ENCODE assay signal across 16 mouse cellular contexts in genomic region chr7:136297901-136298513, GRCm38 (mm10).
DNase-seq lines count a peak whose midpoint lies in the region; ATAC-seq and TF ChIP-seq lines count a peak whose summit lies in the region.
"Had no signal": no experiment of that assay in that cellular context is flagged by ENCODE, and none has a peak within 500 bp of the region (broad histone marks: within the 10 kb centered on the region; RNA-seq: fewer than 3 reads in every experiment).

No protein-coding gene starts in this region.

- no peak for ATAC-seq in kidney, postnatal 0 days (replicated peaks; ENCODE audit: low FRiP score, low read depth)
- no peak for ATAC-seq in kidney, embryonic 16.5 days (ENCODE audit: low FRiP score, low TSS enrichment)
- no peak for ATAC-seq in midbrain, postnatal 0 days (ENCODE audit: low FRiP score)
- no peak for ATAC-seq in midbrain, embryonic 11.5 days (ENCODE audit: low FRiP score)
- ATAC-seq: forebrain, embryonic 16.5 days; midbrain, embryonic 15.5 days had no signal

- no peaks in the 10 kb centered on the region for H3K36me3 ChIP-seq in heart, embryonic 10.5 days
- no peaks in the 10 kb centered on the region for H3K36me3 ChIP-seq in kidney, postnatal 0 days (ENCODE audit: insufficient read depth, low read length)
- H3K36me3 ChIP-seq in kidney, embryonic 16.5 days (ENCODE audit: insufficient read depth, low read length), result no peaks in the 10 kb centered on the region
- no peaks in the 10 kb centered on the region for H3K36me3 ChIP-seq in midbrain, postnatal 0 days (ENCODE audit: insufficient read depth, low read length)
- no peaks in the 10 kb centered on the region for H3K36me3 ChIP-seq in midbrain, embryonic 11.5 days (ENCODE audit: control insufficient read depth, insufficient read depth, low read length)
- H3K36me3 ChIP-seq: liver, embryonic 13.5 days; midbrain, embryonic 15.5 days had no signal

- H3K9ac ChIP-seq in kidney, postnatal 0 days (ENCODE audit: low read depth, low read length), result no peak overlapping the region
- H3K9ac ChIP-seq in kidney, embryonic 16.5 days (replicated peaks; ENCODE audit: low read length), result no peak overlapping the region
- no peak overlapping the region for H3K9ac ChIP-seq in midbrain, postnatal 0 days (replicated peaks; ENCODE audit: low read length, poor library complexity, severe bottlenecking)
- no peak overlapping the region for H3K9ac ChIP-seq in midbrain, embryonic 11.5 days (ENCODE audit: low read length)
- H3K9ac ChIP-seq: liver, embryonic 13.5 days; midbrain, embryonic 15.5 days had no signal

- H3K4me3 ChIP-seq in heart, embryonic 10.5 days, result no peak overlapping the region
- no peak overlapping the region for H3K4me3 ChIP-seq in kidney, postnatal 0 days (replicated peaks; ENCODE audit: low read depth, low read length)
- H3K4me3 ChIP-seq in kidney, embryonic 16.5 days (ENCODE audit: low read length), result no peak overlapping the region
- no peak overlapping the region for H3K4me3 ChIP-seq in midbrain, postnatal 0 days (ENCODE audit: low read depth, low read length)
- no peak overlapping the region for H3K4me3 ChIP-seq in midbrain, embryonic 11.5 days (ENCODE audit: low read depth, low read length)
- H3K4me3 ChIP-seq: liver, embryonic 13.5 days; midbrain, embryonic 15.5 days had no signal

- no peaks in the 10 kb centered on the region for H3K9me3 ChIP-seq in heart, embryonic 10.5 days
- H3K9me3 ChIP-seq in kidney, postnatal 0 days (replicated peaks; ENCODE audit: low read length), result no peaks in the 10 kb centered on the region
- no peaks in the 10 kb centered on the region for H3K9me3 ChIP-seq in kidney, embryonic 16.5 days (ENCODE audit: low read length)
- H3K9me3 ChIP-seq in midbrain, postnatal 0 days (ENCODE audit: low read length), result no peaks in the 10 kb centered on the region
- no peaks in the 10 kb centered on the region for H3K9me3 ChIP-seq in midbrain, embryonic 11.5 days (ENCODE audit: control insufficient read depth, low read length)
- H3K9me3 ChIP-seq: liver, embryonic 13.5 days; midbrain, embryonic 15.5 days had no signal

- H3K27me3 ChIP-seq in heart, embryonic 10.5 days (ENCODE audit: insufficient read depth, poor library complexity, severe bottlenecking), result no peaks in the 10 kb centered on the region
- no peaks in the 10 kb centered on the region for H3K27me3 ChIP-seq in kidney, postnatal 0 days (ENCODE audit: insufficient read depth, low read length)
- no peaks in the 10 kb centered on the region for H3K27me3 ChIP-seq in kidney, embryonic 16.5 days (ENCODE audit: insufficient read depth, low read length)
- H3K27me3 ChIP-seq in midbrain, postnatal 0 days (ENCODE audit: insufficient read depth, low read length), result no peaks in the 10 kb centered on the region
- H3K27me3 ChIP-seq in midbrain, embryonic 11.5 days (ENCODE audit: control insufficient read depth, insufficient read depth, low read length), result no peaks in the 10 kb centered on the region
- H3K27me3 ChIP-seq: liver, embryonic 13.5 days; midbrain, embryonic 15.5 days had no signal

- H3K4me1 ChIP-seq in heart, embryonic 10.5 days, result peaks cover 3% of the 10 kb centered on the region; the same call in 1 of the 2 replicates
- no peaks in the 10 kb centered on the region for H3K4me1 ChIP-seq in kidney, postnatal 0 days (replicated peaks; ENCODE audit: insufficient read depth, low read length)
- H3K4me1 ChIP-seq in kidney, embryonic 16.5 days (ENCODE audit: insufficient read depth, low read length), result no peaks in the 10 kb centered on the region
- H3K4me1 ChIP-seq in midbrain, postnatal 0 days (ENCODE audit: insufficient read depth, low read length), result no peaks in the 10 kb centered on the region
- H3K4me1 ChIP-seq in midbrain, embryonic 11.5 days (ENCODE audit: control insufficient read depth, insufficient read depth, low read length), result no peaks in the 10 kb centered on the region
- H3K4me1 ChIP-seq: liver, embryonic 13.5 days; midbrain, embryonic 15.5 days had no signal

- WGBS in heart, embryonic 10.5 days, result 67% methylated on average over 2 of the region's 2 CpGs
- 69% methylated on average over 2 of the region's 2 CpGs for WGBS in kidney, postnatal 0 days
- 83% methylated on average over 2 of the region's 2 CpGs for WGBS in kidney, embryonic 16.5 days
- 68% methylated on average over 2 of the region's 2 CpGs for WGBS in midbrain, postnatal 0 days
- 87% methylated on average over 2 of the region's 2 CpGs for WGBS in midbrain, embryonic 11.5 days

- peak; percentile 64 for TF ChIP-seq CTCF in kidney, postnatal 0 days (IDR thresholded peaks at IDR 0.05; ENCODE audit: low read depth)
- TF ChIP-seq CTCF in midbrain, postnatal 0 days (IDR thresholded peaks at IDR 0.05), result peak; percentile 32; the same call in 1 of the 2 replicates

- peak; percentile 36 for DNase-seq in heart, adult 11 months
- DNase-seq in heart, embryonic 10.5 days (ENCODE audit: low spot score), result no peak
- no peak for DNase-seq in kidney, postnatal 0 days (ENCODE audit: low spot score)
- DNase-seq in midbrain, postnatal 0 days (ENCODE audit: low spot score), result no peak
- DNase-seq in midbrain, embryonic 11.5 days (ENCODE audit: low spot score, missing footprints), result no peak
- no peak for DNase-seq in urinary bladder, postnatal 36 days (ENCODE audit: low spot score in 2 of 2)
- DNase-seq in spleen, adult 12 weeks (ENCODE audit: low spot score), result no peak
- DNase-seq: B cell, adult 2 months; cerebellum, adult 8-10 months; gastrocnemius, postnatal 14 days; layer of hippocampus, adult 9-11 months; left cerebral cortex, postnatal 4 days; liver, embryonic 13.5 days had no signal

- H3K4me2 ChIP-seq in kidney, postnatal 0 days (ENCODE audit: low read length), result no peak overlapping the region
- H3K4me2 ChIP-seq in kidney, embryonic 16.5 days (replicated peaks; ENCODE audit: low read depth, low read length), result no peak overlapping the region
- no peak overlapping the region for H3K4me2 ChIP-seq in midbrain, postnatal 0 days (ENCODE audit: low read depth, low read length, poor library complexity, severe bottlenecking)
- H3K4me2 ChIP-seq in midbrain, embryonic 11.5 days, result no peak overlapping the region
- H3K4me2 ChIP-seq: liver, embryonic 13.5 days; midbrain, embryonic 15.5 days had no signal

- H3K27ac ChIP-seq in heart, embryonic 10.5 days, result no peak overlapping the region
- H3K27ac ChIP-seq in kidney, postnatal 0 days, result no peak overlapping the region
- H3K27ac ChIP-seq in kidney, embryonic 16.5 days (ENCODE audit: low read length), result no peak overlapping the region
- no peak overlapping the region for H3K27ac ChIP-seq in midbrain, postnatal 0 days (ENCODE audit: low read depth, low read length)
- H3K27ac ChIP-seq in midbrain, embryonic 11.5 days (ENCODE audit: low read depth, low read length), result no peak overlapping the region
- H3K27ac ChIP-seq: liver, embryonic 13.5 days; midbrain, embryonic 15.5 days had no signal
